Mouse (Mus musculus) kidney, embryonic 16.5 days (tissue): ENCODE results near the gene Snrpn. TPM values are rescaled to one million over a fixed set of nuclear protein-coding genes. Genes with fewer than 3 reads are reported as not detected.

ENCODE experiments used
- ATAC-seq: fragments of 200-750 bp; cut with Nextera tagmentation; 2 replicates; pipeline ENCODE4 v1.8.0; 2017; ENCODE audit warnings: moderate TSS enrichment; ENCODE audit not compliant: low FRiP score, low TSS enrichment
- H3K27ac ChIP-seq: fragments of 300-500 bp; sonication (generic); 2 replicates; pipeline ENCODE4 v1.5.1; 2014; ENCODE audit warnings: low read length
- H3K27me3 ChIP-seq: fragments of 300-500 bp; sonication (generic); 2 replicates; pipeline ENCODE4 v1.6.1; 2014; ENCODE audit warnings: low read length, control low read depth, mixed read lengths; ENCODE audit not compliant: insufficient read depth
- H3K36me3 ChIP-seq: fragments of 300-500 bp; sonication (generic); 2 replicates; pipeline ENCODE4 v1.6.1; 2014; ENCODE audit warnings: low read length, control low read depth, mixed read lengths; ENCODE audit not compliant: insufficient read depth
- H3K4me1 ChIP-seq: fragments of 300-500 bp; sonication (generic); 2 replicates; pipeline ENCODE4 v1.6.1; 2014; ENCODE audit warnings: low read length, control low read depth, mixed read lengths; ENCODE audit not compliant: insufficient read depth
- H3K4me2 ChIP-seq: fragments of 300-500 bp; sonication (generic); replicated peaks from 2 replicates; pipeline ENCODE4 v1.6.1; 2014; ENCODE audit warnings: low read depth, low read length
- H3K4me3 ChIP-seq: fragments of 300-500 bp; sonication (generic); 2 replicates; pipeline ENCODE4 v1.5.1; 2014; ENCODE audit warnings: mild to moderate bottlenecking, low read length
- H3K9ac ChIP-seq: fragments of 300-500 bp; sonication (generic); replicated peaks from 2 replicates; pipeline ENCODE4 v1.6.1; 2014; ENCODE audit warnings: low read length
- H3K9me3 ChIP-seq: fragments of 300-500 bp; sonication (generic); 2 replicates; pipeline ENCODE4 v1.6.1; 2016; ENCODE audit warnings: low read length, control low read depth
- WGBS: fragments of 180-500 bp; shearing (Covaris S2); extraction: QIAGEN DNeasy Blood & Tissue Kit; methylation state at CpG from one replicate; pipeline ENCODE4 v1.1.7; 2014; 5-methylcytosine and 5-hydroxymethylcytosine counted together
- polyA plus RNA-seq: library from polyadenylated mRNA; unstranded; fragments of >200 nt; fragmentation: Nextera tagmentation; extraction: Ambion mirVana; gene quantifications from 2 replicates; pipeline ENCODE4 v1.2.1, GENCODE M21; 2015

Snrpn gene
- polyA plus RNA-seq, 1 experiment from 2014 or later: 34.4 TPM

GRCm38 (mm10) chr7:60013186-60013585, 126.8 kb downstream of the Snrpn start:
- no peak for ATAC-seq
- H3K9ac ChIP-seq: no peak overlapping the region
- H3K27me3 ChIP-seq: no peaks in the 10 kb centered on the region
- H3K9me3 ChIP-seq: 0 out of 2 replicates have a peak, but pooled peaks cover 6% of the 10 kb centered on the region
- no peaks in the 10 kb centered on the region for H3K36me3 ChIP-seq
- WGBS: 46% methylated on average over 3 of the region's 3 CpGs
- H3K4me2 ChIP-seq: no peak overlapping the region
- no peak overlapping the region for H3K4me3 ChIP-seq
- no peak overlapping the region for H3K27ac ChIP-seq
- H3K4me1 ChIP-seq: no peaks in the 10 kb centered on the region

- no peak overlapping the region for H3K27ac ChIP-seq
- 52% methylated on average over 3 of the region's 3 CpGs for WGBS
- peaks cover 15% of the 10 kb centered on the region for H3K9me3 ChIP-seq
- ATAC-seq: no peak
- no peaks in the 10 kb centered on the region for H3K27me3 ChIP-seq
- no peaks in the 10 kb centered on the region for H3K36me3 ChIP-seq
- no peaks in the 10 kb centered on the region for H3K4me1 ChIP-seq
- no peak overlapping the region for H3K4me2 ChIP-seq
- no peak overlapping the region for H3K9ac ChIP-seq
- no peak overlapping the region for H3K4me3 ChIP-seq
Measured at GRCm38 (mm10) chr7:60007727-60008360, 132.2 kb downstream of the Snrpn start.

- 50% methylated on average over 2 of the region's 2 CpGs for WGBS
- Histone ChIP-seq H3K27ac (no peak overlapping the region), H3K4me2 (no peak overlapping the region), H3K4me3 (no peak overlapping the region), H3K9ac (no peak overlapping the region), H3K9me3 (peaks cover 17% of the 10 kb centered on the region), H3K4me1 (no peaks in the 10 kb centered on the region), H3K36me3 (no peaks in the 10 kb centered on the region), H3K27me3 (no peaks in the 10 kb centered on the region)
- ATAC-seq: no peak
Measured at GRCm38 (mm10) chr7:60006262-60006661, 133.8 kb downstream of the Snrpn start.

GRCm38 (mm10) chr7:60004606-60005330, 135.3 kb downstream of the Snrpn start, which contains the start of the genes Snurf and Gm38393:
Snurf (minus strand) TSS chr7:60005049.
Gm38393 (minus strand) TSS chr7:60005064.
- WGBS: 37% methylated on average over 30 of the region's 30 CpGs
- H3K4me2 ChIP-seq: peak within 1 kb of the TSS; percentile 54
- peak within 1 kb of the TSS; percentile 68 for H3K9ac ChIP-seq
- no peaks in the 10 kb centered on the region for H3K27me3 ChIP-seq
- peak within 1 kb of the TSS; percentile 63 for H3K27ac ChIP-seq
- peak within 1 kb of the TSS; percentile 63 for H3K4me3 ChIP-seq
- ATAC-seq: peak; percentile 88
- no peaks in the 10 kb centered on the region for H3K4me1 ChIP-seq
- H3K9me3 ChIP-seq: peaks cover 17% of the 10 kb centered on the region
- H3K36me3 ChIP-seq: no peaks in the 10 kb centered on the region

- ATAC-seq: peak; percentile 92
- Histone ChIP-seq H3K27me3 (no peaks in the 10 kb centered on the region), H3K9me3 (peaks cover 19% of the 10 kb centered on the region), H3K36me3 (no peaks in the 10 kb centered on the region), H3K9ac (peak overlapping the region; percentile 68), H3K4me1 (no peaks in the 10 kb centered on the region), H3K27ac (peak overlapping the region; percentile 63), H3K4me3 (peak overlapping the region; percentile 63), H3K4me2 (peak overlapping the region; percentile 54)
- WGBS: 44% methylated on average over 22 of the region's 22 CpGs
Measured at GRCm38 (mm10) chr7:60003921-60004605, 136.0 kb downstream of the Snrpn start.

GRCm38 (mm10) chr7:60003006-60003865, 136.8 kb downstream of the Snrpn start:
- H3K27ac ChIP-seq: no peak overlapping the region
- no peaks in the 10 kb centered on the region for H3K27me3 ChIP-seq
- H3K4me2 ChIP-seq: peak overlapping the region; percentile 54
- H3K9me3 ChIP-seq: peaks cover 19% of the 10 kb centered on the region
- no peak for ATAC-seq
- no peaks in the 10 kb centered on the region for H3K4me1 ChIP-seq
- no peaks in the 10 kb centered on the region for H3K36me3 ChIP-seq
- H3K4me3 ChIP-seq: peak overlapping the region; percentile 63
- H3K9ac ChIP-seq: no peak overlapping the region
- 57% methylated on average over 12 of the region's 12 CpGs for WGBS

- Histone ChIP-seq H3K4me1 (no peaks in the 10 kb centered on the region), H3K9me3 (no peaks in the 10 kb centered on the region), H3K4me2 (no peak overlapping the region), H3K27me3 (no peaks in the 10 kb centered on the region), H3K4me3 (no peak overlapping the region), H3K9ac (no peak overlapping the region), H3K27ac (no peak overlapping the region), H3K36me3 (no peaks in the 10 kb centered on the region)
- WGBS: 50% methylated on average over 1 of the region's 1 CpGs
- no peak for ATAC-seq
Measured at GRCm38 (mm10) chr7:59978646-59979045, 161.4 kb downstream of the Snrpn start.
